Mouse (Mus musculus) spleen, postnatal 10 days (tissue): ENCODE results near the gene Rab38.

Source experiments
- DNase-seq, 2 experiments: peaks; one replicate each; pipeline ENCODE4 v3.0.0; 2021 to 2022; ENCODE audit warnings: low spot score in 2 of 2

Rab38 gene

GRCm38 (mm10) chr7:88527100-88527671, 97.1 kb downstream of the Rab38 start:
- DNase-seq, result no peak

GRCm38 (mm10) chr7:88536127-88536531, 106.1 kb downstream of the Rab38 start:
- DNase-seq, result no peak

GRCm38 (mm10) chr7:88536743-88537142, 106.7 kb downstream of the Rab38 start:
- DNase-seq, result no peak
